8 mouse cellular contexts compared by ENCODE assay signal in genomic region chr9:75515464-75516113, GRCm38 (mm10). TPM values are rescaled to one million over a fixed set of nuclear protein-coding genes. Genes with fewer than 3 reads are reported as not detected.
DNase-seq lines count a peak whose midpoint lies in the region; ATAC-seq lines count a peak whose summit lies in the region.

No protein-coding gene starts in this region.

- WGBS in forebrain, embryonic 12.5 days = 68% methylated on average over 12 of the region's 12 CpGs
- 62% methylated on average over 12 of the region's 12 CpGs for WGBS in intestine, embryonic 15.5 days
- 68% methylated on average over 12 of the region's 12 CpGs for WGBS in midbrain, embryonic 15.5 days

- H3K4me1 ChIP-seq in forebrain, embryonic 12.5 days = 0 out of 2 replicates have a peak, but pooled peaks cover 5% of the 10 kb centered on the region
- H3K4me1 ChIP-seq in intestine, embryonic 15.5 days (replicated peaks) = no peaks in the 10 kb centered on the region
- H3K4me1 ChIP-seq in midbrain, embryonic 15.5 days = no peaks in the 10 kb centered on the region

- H3K4me2 ChIP-seq in forebrain, embryonic 12.5 days = no peak overlapping the region
- H3K4me2 ChIP-seq in intestine, embryonic 15.5 days (replicated peaks) = no peak overlapping the region
- no peak overlapping the region for H3K4me2 ChIP-seq in midbrain, embryonic 15.5 days

- H3K9ac ChIP-seq in forebrain, embryonic 12.5 days = no peak overlapping the region
- H3K9ac ChIP-seq in intestine, embryonic 15.5 days = no peak overlapping the region
- H3K9ac ChIP-seq in midbrain, embryonic 15.5 days = no peak overlapping the region

- H3K27ac ChIP-seq in forebrain, embryonic 12.5 days = no peak overlapping the region
- H3K27ac ChIP-seq in intestine, embryonic 15.5 days = no peak overlapping the region
- no peak overlapping the region for H3K27ac ChIP-seq in midbrain, embryonic 15.5 days

- intact Hi-C loops in left cerebral cortex, postnatal 36 days (cut with DNase I) = loop anchor here (5.0 kb wide), 1 partner anchor 233 kb away; no protein-coding TSS in a partner anchor

- no peaks in the 10 kb centered on the region for H3K27me3 ChIP-seq in forebrain, embryonic 12.5 days
- H3K27me3 ChIP-seq in intestine, embryonic 15.5 days (replicated peaks) = no peaks in the 10 kb centered on the region
- no peaks in the 10 kb centered on the region for H3K27me3 ChIP-seq in midbrain, embryonic 15.5 days (replicated peaks)

- ATAC-seq in cerebellum, adult (ENCODE audit: insufficient number of reproducible peaks, low FRiP score, low TSS enrichment) = peak; percentile 74; the same call in 1 of the 2 replicates
- peak; percentile 75; the same call in 1 of the 2 replicates for ATAC-seq in forebrain, embryonic 12.5 days (ENCODE audit: low FRiP score)
- peak; percentile 75; the same call in 1 of the 2 replicates for ATAC-seq in intestine, embryonic 15.5 days
- ATAC-seq in midbrain, embryonic 15.5 days (replicated peaks) = peak; percentile 80

- no peaks in the 10 kb centered on the region for H3K9me3 ChIP-seq in forebrain, embryonic 12.5 days
- no peaks in the 10 kb centered on the region for H3K9me3 ChIP-seq in intestine, embryonic 15.5 days
- no peaks in the 10 kb centered on the region for H3K9me3 ChIP-seq in midbrain, embryonic 15.5 days

- H3K4me3 ChIP-seq in forebrain, embryonic 12.5 days (replicated peaks) = no peak overlapping the region
- no peak overlapping the region for H3K4me3 ChIP-seq in intestine, embryonic 15.5 days (replicated peaks)
- H3K4me3 ChIP-seq in midbrain, embryonic 15.5 days = no peak overlapping the region

- peak; percentile 18 for DNase-seq in kidney, adult 18-20 months
- DNase-seq in kidney, adult 11 months = no peak
- DNase-seq in left cerebral cortex, postnatal 36 days (ENCODE audit: low spot score in 2 of 2) = peak; percentile 32 to 53
- peak; percentile 64 for DNase-seq in thymus, postnatal 0 days (ENCODE audit: low spot score)

- H3K36me3 ChIP-seq in forebrain, embryonic 12.5 days (replicated peaks) = peaks cover 7% of the 10 kb centered on the region; the same call in 1 of the 2 replicates
- H3K36me3 ChIP-seq in intestine, embryonic 15.5 days = peaks cover 7% of the 10 kb centered on the region; the same call in 1 of the 2 replicates
- 0 out of 2 replicates have a peak, but pooled peaks cover 2% of the 10 kb centered on the region for H3K36me3 ChIP-seq in midbrain, embryonic 15.5 days (replicated peaks)

RNA-seq across cellular contexts. Expression of gene Tmod3, which starts 43.9 kb away (rescaled TPM):
- 101 and 103 TPM in 2 replicates for polyA plus RNA-seq in forebrain, embryonic 12.5 days (2016; fragmentation: Nextera tagmentation; extraction: Ambion mirVana)
- 98.6 and 105 TPM in 2 replicates for polyA plus RNA-seq in intestine, embryonic 15.5 days (2015; fragmentation: Nextera tagmentation; extraction: Ambion mirVana)
- 10 to 100 TPM; 48.6 to 50.7 TPM for total RNA-seq in left cerebral cortex, postnatal 36 days (2021)
- polyA plus RNA-seq in midbrain, embryonic 15.5 days (2015; fragmentation: Nextera tagmentation; extraction: Ambion mirVana) = 76.5 and 86.1 TPM in 2 replicates
- 101 and 105 TPM in 2 replicates for polyA plus RNA-seq in thymus, postnatal 0 days (2015; fragmentation: Nextera tagmentation; extraction: Ambion mirVana)
